Mouse (Mus musculus) ES-E14 (cell line): ENCODE measurements around the gene Scand1.

Source experiments
- HCFC1 ChIP-seq: IDR thresholded peaks from 2 replicates; pipeline ENCODE4 v1.6.1; 2012; ENCODE audit warnings: low read length, inconsistent platforms, borderline replicate concordance; ENCODE audit not compliant: insufficient read depth
- ZNF384 ChIP-seq: IDR thresholded peaks from 2 replicates; pipeline ENCODE4 v1.6.1; 2012; ENCODE audit warnings: low read depth, low read length, inconsistent platforms

- TF ChIP-seq HCFC1 = no peak
- TF ChIP-seq ZNF384 = no peak
Measured at GRCm38 (mm10) chr2:156353265-156353692, 40.8 kb upstream of the Scand1 start.
